Mouse (Mus musculus) spleen, postnatal 4 days (tissue): ENCODE measurements around the gene Sgip1.

Experiments used
- DNase-seq, 2 experiments: peaks; one replicate each; pipeline ENCODE4 v3.0.0; 2022; ENCODE audit warnings: low spot score in 2 of 2

Sgip1 gene

DNA sequence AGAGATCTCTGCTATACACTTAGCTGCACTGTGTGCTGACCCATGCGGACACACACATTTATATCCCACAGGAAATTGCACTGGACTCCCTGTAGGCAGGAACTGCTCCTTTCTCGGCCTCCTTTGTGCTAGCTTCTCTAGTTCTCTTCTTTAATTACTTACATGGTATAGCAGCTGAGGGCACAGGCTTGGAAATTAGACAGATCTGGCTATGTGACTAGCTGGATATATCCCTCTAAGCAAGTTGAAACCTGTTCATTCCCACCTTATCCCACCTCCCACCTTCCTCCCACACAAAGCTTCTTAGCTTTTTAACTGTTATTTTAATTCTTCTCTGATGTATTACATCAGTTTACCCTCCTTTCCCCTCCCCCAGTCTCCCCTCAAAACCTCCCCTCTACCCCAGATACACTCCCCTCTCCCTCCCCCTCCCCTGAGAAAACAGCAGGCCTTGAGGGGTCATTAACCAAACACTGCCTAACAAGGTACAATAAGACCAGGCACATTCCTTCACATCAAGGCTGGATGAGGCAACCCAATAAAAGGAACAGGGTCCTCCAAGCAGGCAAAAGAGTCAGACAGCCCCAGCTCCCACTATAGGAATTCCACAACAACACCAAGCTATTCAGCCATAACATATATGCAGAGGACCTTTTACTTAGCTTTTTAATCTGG is 34.6 kb downstream of the Sgip1 start:
- no peak for DNase-seq

DNA sequence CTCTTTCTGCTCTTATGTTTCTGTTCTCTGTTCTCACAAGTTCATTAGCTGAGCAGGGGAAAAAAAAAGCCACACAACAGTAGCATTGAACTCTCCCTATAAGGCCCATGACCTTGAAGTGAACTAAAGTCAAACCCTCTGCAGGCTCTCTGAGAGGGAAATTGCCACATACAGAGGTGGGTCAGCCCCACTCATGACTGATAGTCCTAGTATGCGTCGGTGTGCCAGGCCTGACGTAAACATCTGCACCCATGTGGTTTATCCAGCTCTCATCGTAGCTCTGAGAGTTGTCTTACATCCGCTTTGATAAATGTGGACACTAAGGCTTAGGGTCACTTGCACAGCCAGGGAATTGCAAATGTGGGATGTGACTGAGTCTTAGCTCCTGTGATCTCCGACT is 38.8 kb downstream of the Sgip1 start:
- no peak for DNase-seq

DNA sequence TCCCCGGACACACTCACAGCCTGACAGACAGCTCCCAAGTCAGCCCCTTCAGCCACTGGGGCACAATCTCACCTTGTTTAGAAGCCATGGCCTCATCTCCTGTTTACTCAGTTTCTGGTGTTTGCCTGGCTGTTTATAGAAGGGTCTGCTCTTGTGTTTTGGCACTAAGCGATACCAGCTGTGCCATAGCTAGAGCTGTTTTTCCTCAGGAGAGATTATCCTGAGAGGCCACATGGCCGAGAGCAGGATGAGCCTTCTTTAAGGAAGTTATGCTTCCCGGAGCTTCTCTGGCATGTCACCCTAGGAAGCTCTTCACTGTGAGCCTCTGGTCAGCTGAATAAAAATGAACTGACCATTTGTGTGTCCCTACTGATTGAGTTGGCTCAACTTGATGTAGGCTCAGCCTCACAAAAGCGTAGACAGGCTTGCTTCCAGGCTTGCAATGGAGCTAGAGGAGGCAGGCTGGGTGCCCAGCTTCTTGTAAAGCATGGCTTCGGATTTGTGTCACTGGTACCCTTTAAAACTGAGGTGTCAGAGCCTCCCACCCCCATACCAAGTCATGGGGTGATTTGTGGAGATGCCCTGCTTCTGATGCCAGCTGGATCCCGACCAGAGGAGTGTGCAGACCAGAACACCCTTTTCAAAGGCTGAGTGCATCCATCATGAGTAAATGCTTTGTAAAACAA is 42.1 kb downstream of the Sgip1 start:
- no peak for DNase-seq

DNA sequence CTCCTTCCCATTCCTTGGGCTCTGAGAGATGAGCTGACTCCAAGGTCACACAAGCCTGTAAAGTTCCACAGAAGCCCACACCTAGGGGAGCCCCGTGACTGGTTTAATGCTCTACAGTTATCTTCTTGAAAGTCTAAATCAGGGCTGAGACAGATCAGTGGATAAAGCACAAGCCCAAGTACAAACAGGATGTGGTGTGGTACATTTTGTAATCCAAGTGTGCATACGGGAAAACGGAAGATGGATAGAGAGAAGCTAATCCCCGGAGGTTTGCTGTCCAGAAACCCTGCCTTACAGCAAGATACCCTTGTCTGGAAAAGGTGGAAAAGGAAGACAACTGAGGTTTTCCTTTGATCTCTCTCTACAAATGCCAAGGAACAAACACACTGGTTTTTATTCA is 44.1 kb downstream of the Sgip1 start:
- DNase-seq: no peak

DNA sequence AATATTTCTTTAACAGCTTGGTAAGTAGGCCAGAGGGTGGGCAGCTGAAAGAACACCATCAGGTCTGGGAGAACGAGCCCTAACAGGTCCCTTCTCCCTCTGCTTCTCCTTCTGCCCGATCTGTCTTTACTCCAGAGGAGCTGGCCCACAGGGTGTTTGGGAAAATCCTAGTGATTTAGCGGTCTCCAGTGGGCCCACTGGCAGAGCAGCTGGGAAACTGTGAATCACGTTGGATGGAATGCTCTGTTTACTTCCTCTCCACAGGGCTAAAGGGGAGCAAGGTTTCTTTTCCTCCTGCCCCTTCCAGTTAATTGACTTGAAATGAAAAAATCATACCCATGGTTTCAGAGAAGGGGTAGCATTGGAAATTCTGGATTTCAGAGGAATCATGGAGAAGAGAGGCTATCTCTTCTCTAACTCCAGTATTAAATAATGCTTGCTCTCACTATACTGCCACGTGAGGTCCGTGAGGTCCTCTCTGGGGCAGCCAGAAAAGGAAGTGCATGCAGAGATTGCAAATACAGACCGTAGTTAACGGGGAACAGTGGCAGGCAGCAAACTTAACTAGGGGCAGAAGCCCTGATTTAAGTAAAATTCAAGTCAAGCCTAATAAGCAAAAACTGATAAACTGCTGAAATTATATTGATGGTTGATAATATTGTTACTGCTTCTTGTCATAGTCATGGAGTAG is 51.1 kb downstream of the Sgip1 start:
- DNase-seq: no peak

DNA sequence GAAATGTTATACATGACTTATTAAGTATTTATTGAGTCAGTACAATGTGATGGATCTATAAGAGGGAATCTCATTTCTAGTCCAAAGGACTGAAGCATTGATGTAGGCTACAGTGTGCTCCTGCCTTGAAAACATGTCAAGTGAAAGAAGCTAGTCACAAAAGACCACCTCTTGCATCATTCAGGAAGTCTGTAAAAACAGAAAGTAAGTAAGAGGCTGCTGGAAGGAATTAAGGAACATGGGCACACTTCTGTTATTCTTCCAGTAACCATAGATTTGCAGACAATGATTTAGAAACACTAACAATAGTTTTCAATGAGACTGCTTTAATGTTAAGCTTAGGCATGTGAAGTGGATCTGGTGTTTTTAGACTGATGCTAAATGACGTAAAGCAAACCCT is 60.4 kb downstream of the Sgip1 start:
- no peak for DNase-seq

DNA sequence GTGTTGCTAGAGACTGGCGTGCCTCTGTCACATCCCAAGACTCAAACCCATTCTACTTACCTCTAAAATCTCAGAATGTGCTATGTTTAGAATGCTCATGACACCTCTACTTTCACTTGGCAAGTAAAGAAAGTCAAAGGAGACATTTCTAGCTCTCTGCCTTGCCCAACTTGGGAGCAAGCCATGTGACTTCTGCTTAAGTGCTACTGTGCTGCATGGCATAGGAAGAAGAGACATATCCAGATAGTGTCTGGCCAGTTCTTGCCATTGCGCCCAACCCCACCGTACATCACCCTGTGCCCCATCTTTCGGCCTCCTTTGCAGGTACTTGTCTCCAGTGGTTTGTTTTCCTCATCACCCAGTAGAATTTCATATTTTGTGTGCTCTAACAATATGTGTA is 60.8 kb downstream of the Sgip1 start:
- no peak for DNase-seq

DNA sequence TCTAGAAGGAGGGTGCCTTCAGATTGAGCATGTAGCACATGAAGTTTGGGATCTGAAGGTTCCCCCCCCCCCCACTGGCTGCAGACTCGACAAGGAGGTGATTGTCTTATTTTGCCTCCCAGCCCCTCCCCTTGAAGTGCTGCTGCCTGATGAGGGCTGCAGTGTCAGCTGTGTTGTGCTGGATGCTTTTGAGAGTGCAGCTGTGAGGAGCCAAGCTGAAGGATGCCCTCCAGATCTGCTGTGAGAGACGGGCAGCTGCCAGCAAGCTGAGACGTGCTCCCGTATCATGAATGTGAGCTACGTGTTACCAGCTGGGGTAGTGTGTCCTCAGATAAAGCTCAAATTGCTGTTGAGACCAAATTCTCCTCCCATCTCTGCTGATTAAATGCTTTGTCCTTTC is 63.5 kb downstream of the Sgip1 start:
- DNase-seq: no peak

DNA sequence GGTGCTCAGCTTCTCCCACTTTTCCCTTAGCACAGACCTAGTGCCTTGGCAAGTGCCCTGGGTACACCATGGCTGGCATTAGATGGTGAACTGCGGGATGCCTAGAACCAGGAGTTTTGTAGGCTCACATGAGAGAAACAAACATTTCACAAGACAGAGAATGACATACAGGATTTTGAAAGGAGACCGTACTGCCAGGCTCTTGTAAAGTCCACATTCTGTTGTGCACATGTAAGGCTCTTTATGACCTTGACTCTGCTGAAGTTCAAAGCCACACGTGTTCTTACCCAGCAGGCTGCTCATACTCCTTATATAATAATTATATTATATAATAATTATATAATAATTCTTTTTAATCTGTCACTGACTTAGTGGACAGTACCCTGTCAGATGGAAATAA is 65.9 kb downstream of the Sgip1 start:
- no peak for DNase-seq

DNA sequence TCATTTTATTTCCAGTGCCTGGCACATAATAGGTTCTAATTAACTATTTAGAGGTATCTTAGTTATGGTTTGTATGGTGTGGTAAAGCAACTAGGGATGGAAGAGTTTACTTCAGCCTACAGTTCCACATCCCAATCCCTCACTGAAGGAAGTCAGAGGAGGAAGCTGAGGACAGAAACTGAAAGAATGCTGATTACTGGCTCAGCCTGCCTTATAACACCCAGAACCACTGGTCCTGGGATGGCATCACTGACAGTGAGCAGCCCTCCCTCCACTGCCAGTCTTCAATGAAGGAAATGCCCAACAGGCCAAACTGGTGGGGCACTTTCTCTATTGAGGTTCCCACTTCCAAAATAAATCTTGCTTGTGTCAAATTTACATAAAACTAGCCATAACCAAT is 67.2 kb downstream of the Sgip1 start:
- DNase-seq: no peak

DNA sequence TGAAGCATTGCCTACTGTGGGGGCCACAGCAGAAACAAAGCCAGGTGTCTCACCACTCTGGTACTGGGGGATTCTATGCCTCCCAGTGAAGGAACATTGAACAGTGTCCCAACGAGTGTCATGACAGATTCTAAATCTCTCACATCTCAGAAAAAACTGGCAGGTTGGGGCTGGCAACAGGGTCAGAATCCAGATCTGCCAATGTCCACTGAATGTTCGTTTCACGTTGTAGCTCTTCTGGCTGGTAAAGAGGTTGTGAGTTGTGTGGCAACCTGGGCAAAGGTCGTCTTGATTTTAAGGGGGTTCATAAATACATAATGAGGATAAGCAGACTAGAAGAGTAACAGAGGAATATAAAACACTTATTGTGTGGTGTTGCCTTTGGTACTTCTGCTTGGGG is 68.2 kb downstream of the Sgip1 start:
- no peak for DNase-seq

DNA sequence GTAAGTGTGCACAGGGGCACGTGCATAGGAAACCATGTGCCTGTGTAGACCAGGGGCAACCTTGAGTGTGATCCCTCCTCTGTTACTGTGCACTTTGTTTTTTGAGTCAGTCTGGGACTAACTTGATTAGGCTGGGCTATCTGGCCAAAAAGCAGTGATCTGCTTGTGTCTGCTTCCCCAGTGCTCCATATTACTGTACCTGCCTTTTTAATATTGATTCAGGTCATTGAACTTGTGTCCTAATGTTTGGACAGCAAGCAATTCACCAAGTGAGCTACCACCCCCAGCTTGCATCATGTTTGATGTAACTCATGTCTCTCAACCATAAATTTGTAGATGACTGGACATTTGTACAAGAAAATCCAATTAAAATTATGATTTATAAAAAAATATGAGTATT is 69.2 kb downstream of the Sgip1 start:
- no peak for DNase-seq

DNA sequence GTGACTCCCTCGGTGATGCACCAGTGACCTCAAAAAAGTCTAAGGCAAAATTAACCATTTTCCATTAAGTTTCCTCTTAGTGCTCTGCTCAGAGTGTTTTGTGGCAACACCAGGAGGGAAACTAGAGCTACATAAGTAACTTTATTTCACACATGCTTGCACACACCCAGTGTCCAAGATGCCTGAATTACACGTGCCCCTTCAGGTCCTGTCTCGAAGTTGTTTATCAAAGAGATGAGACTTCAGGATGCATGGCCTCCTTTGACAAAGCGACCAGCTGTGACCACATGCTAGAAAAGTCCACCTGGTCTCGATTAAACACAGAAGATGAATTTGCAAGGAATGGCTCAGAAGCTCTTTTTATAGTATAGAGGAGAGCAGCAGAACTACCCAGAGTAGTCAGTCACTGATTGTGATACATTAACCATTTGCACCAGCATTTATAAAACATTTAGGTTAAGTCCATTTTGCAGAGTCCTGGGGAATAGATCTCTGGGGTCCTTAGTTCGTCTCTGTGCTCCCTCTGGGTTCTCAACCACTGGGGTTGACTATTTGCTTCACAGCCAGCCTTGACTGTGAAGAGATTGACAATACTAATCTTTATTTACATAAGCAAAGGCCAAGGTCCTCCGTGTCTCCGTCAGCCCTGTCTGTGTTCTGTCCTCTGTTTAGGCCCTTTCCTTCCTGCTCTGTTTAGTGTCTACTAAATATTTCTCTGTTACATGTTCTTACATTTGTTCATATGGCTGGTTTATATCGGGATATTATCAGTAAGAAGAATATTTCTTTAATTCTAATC is 70.1 kb downstream of the Sgip1 start:
- no peak for DNase-seq

DNA sequence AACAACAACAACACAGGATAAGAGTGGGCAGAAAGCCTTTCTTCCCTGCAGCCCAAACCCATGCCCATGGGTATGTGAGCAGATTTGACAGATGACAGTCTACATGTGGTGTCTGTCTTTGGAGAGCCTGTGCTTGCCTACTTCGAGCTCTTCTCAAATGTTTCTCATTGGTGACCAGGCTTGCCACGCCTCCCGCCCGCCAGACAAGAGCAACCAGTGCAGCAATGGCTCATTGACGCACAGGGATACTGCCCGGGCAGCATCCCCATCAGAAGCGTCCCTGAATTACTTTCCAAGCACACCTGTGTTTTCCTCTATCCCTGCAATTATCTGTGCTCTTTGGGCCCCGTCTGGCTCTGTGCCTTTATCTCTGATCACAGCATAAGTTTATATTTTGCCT is 72.2 kb downstream of the Sgip1 start:
- no peak for DNase-seq

DNA sequence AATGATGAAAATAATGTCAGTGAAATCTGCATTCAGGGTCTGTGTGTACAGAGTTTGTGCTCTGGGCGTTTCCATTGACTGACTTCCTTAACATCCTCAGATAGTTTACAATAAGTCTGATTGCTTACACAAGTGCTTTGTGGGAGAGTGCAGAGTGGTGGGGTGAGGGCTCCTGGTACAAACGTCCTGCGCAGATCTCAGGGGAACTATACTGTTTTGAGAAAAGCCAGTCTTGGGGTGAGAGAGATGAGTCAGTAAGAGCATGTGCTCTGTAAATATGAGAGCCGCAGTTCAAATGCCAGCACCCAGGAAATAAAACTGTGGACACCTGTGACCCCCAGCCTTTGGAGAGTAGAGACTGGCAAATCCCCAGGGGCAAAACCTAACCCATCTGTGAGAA is 80.7 kb downstream of the Sgip1 start:
- DNase-seq: no peak

DNA sequence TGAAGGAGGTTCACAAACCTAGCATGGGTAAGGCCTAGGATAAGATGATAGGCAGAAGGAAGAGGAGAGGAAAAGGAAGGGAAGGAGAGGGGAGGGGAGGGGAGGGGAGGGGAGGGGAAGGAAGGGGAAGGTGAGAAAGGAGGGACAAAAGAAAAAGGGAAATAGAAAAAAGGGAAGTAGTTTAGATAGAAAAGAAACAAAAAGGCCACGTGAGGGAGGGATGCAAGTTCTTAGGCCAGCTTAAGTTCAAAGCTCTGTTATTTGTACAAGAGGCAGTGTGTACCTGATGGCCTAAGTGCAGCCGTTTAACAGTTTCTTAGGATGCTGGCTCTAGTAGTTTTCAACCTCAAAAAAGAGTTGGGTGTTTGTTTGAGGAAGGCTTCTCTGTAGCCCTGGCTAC is 83.4 kb downstream of the Sgip1 start:
- DNase-seq: no peak

DNA sequence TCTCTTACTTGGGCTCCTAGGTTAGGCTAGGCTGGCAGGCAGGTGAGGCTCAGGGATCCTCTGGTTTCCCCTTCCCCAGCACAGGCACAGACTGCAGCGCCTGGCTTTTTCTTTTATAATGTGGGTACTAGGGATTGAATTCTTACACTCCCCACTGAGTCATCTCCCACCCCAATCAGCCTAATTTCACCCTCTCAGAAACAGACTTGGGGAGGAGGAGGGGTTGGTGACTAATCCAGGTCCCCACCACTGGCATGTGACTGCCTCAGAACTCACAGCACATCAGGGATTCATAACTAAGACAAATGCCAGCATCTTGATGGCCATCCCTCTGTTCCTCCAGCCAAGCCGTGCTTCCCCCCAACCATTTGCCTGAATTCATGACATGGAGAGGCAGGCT is 85.1 kb downstream of the Sgip1 start:
- no peak for DNase-seq

DNA sequence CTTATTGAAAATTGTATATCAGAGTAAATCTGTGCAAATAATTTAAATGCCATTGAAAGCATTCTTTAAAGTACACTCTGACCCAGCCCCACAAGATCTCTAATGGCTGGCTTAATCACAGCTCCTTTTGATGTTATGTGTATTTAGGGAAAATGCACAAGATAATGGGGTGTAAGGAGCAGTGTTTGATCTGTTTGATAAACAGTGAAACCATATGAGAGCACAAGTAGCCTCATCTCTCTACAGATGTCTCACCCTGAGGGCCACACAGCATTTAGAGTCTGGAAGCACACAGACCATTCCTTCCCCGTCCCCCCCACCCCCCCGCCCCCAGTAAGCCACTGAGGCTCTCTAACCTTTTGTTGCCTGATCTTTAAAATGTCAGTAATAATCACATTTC is 87.4 kb downstream of the Sgip1 start:
- DNase-seq: no peak

DNA sequence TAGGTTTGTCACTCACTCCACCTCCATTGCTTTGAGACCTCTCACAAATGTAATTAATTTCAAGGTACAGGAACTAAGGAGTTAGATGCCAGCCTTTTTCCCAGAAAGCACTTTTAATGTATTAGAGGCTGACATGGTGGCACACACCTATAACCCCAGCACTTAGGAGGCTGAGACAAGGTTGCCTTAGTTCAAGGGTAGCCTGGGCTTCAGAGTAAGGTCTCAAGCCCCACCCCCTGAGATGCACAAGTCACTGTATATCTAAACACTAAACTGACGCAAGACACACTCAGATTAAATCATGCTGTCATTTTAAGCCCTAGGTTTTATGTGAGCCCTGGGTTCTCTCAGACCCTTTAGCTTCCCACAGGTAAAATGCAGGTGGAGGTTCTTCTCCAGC is 92.1 kb downstream of the Sgip1 start:
- no peak for DNase-seq

DNA sequence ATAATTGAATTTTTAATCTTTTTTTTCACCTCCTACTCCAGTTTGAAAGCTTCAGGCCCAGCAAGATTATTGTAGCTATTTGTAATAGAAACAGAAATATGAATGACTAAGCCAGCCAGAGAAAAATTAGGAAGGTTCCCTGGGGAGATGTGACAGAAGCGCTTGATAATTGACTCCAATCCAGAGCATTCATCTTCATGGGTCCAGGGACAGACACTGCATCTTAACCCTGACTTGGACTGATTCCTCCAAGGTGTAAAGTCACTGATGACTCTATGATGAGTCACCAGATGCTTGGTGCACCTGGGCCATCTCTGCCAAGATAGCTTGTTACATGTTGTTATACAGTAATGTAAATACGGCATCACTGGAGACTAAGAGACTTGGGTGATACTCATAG is 92.6 kb downstream of the Sgip1 start:
- DNase-seq: no peak

DNA sequence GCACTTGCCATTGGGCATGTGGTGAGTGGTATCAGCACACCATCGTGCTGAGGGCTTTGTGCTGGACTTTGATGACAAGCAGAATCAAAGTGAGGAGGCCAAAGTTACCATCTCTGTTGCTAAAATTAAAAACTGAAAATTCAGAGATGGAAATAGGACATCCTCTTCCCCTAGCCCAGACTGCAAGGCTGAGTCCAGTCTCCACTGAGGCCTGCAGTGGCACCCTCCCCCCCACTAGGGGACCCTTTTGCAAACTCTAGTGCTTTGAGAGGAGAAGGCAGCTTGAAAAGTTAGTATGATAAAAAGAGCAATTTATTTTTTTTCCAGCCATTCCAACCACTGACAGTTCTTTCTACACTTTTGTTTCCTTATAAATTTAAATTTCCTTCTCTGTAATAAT is 93.6 kb downstream of the Sgip1 start:
- no peak for DNase-seq

DNA sequence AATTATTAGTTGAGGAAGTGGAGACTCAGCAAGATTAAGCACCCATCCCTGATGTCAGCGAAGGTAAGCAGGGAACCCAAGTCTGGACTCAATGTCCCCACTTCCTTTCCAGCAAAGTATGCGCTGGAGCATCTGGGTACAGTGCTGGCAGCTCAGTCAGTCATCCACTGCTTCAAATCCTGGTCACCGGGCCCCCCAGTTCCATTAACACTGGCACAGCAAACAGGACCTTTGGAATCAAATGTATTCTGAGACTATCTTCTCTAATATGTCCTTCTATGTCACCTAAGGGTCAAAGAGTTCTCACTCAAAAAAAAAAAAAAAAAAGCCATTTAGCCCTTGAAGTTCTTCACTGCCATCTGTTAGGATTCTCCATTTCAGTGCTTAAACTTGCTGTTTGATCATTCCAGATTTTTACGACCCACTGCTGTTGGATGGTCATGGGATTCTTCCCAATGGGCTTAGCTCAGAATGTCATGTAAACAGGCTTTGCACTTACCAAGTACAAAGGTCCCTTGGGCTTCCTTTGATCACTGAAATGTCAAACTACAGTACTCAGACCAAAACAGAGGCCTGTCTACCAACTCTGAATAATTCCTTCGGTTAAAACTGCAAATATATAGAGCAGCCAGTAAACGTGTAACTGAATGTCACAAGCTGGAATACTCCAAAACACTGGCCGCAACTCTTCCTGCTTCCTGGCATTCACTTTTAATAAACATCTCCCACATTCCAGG is 99.1 kb downstream of the Sgip1 start:
- DNase-seq: no peak
